Mouse (Mus musculus) thymus, adult 2 months (tissue): ENCODE data around the gene Vmn2r43.
"Not testable (repeated sequence)": the region's sequence is repeated elsewhere in the genome, so short reads cannot be mapped to it uniquely, and the experiment has no call there.

Experiments
- CTCF ChIP-seq: fragments of 200-500 bp; IDR thresholded peaks from 2 replicates; pipeline ENCODE4 v1.5.1; 2012; ENCODE audit warnings: mild to moderate bottlenecking, control low read depth, low read length, moderate library complexity, borderline replicate concordance; ENCODE audit not compliant: control insufficient read depth, poor library complexity, insufficient read depth; ENCODE audit errors: extremely low read depth
- POLR2A ChIP-seq: fragments of 200-500 bp; IDR thresholded peaks from 2 replicates; pipeline ENCODE4 v1.6.1; 2012; ENCODE audit warnings: mild to moderate bottlenecking, low read length, control low read depth, moderate library complexity; ENCODE audit not compliant: control insufficient read depth, poor library complexity, insufficient read depth; ENCODE audit errors: extremely low read depth

- TF ChIP-seq CTCF, POLR2A: not testable (repeated sequence)
Measured at GRCm38 (mm10) chr7:8200220-8200619, 60.2 kb downstream of the Vmn2r43 start, which contains the start of gene Vmn2r42.
